Mouse (Mus musculus): Measurements from ENCODE around the gene Hpn.

The Hpn gene

GRCm38 (mm10) chr7:31110861-31111385 is 4.2 kb downstream of the Hpn start:
- no peak for DNase-seq (ENCODE audit: low spot score)

- no peak for DNase-seq (ENCODE audit: low spot score)
Observed at GRCm38 (mm10) chr7:31109796-31110195, 5.3 kb downstream of the Hpn start.

- no peak for DNase-seq (ENCODE audit: low spot score)
Observed at GRCm38 (mm10) chr7:31109091-31109490, 6.0 kb downstream of the Hpn start.

- DNase-seq (ENCODE audit: low spot score), result no peak
Observed at GRCm38 (mm10) chr7:31107781-31108180, 7.3 kb downstream of the Hpn start.

GRCm38 (mm10) chr7:31106166-31106565 is 8.9 kb downstream of the Hpn start:
- no peak for DNase-seq (ENCODE audit: low spot score)

- no peak for DNase-seq (ENCODE audit: low spot score)
Observed at GRCm38 (mm10) chr7:31105061-31105768, 9.9 kb downstream of the Hpn start.

GRCm38 (mm10) chr7:31100786-31101185 is 14.3 kb downstream of the Hpn start:
- DNase-seq (ENCODE audit: low spot score), result no peak

GRCm38 (mm10) chr7:31099612-31099982 is 15.5 kb downstream of the Hpn start:
- DNase-seq (ENCODE audit: low spot score), result no peak

- no peak for DNase-seq (ENCODE audit: low spot score)
Observed at GRCm38 (mm10) chr7:31098697-31099611, 16.1 kb downstream of the Hpn start.

- peak; percentile 65 for DNase-seq (ENCODE audit: low spot score)
Observed at GRCm38 (mm10) chr7:31097583-31098248, 17.4 kb downstream of the Hpn start.

GRCm38 (mm10) chr7:31096892-31097564 is 18.1 kb downstream of the Hpn start:
- DNase-seq (ENCODE audit: low spot score), result no peak

GRCm38 (mm10) chr7:31094774-31095501 is 20.2 kb downstream of the Hpn start:
- DNase-seq (ENCODE audit: low spot score), result no peak

GRCm38 (mm10) chr7:31089721-31090120 is 25.4 kb downstream of the Hpn start:
- peak; percentile 15 for DNase-seq (ENCODE audit: low spot score)

GRCm38 (mm10) chr7:31088206-31088605 is 26.9 kb downstream of the Hpn start:
- no peak for DNase-seq (ENCODE audit: low spot score)

- DNase-seq (ENCODE audit: low spot score), result no peak
Observed at GRCm38 (mm10) chr7:31087262-31087661, 27.8 kb downstream of the Hpn start.

- DNase-seq (ENCODE audit: low spot score), result no peak
Observed at GRCm38 (mm10) chr7:31086175-31086755, 28.8 kb downstream of the Hpn start.

- no peak for DNase-seq (ENCODE audit: low spot score)
Observed at GRCm38 (mm10) chr7:31085171-31085570, 29.9 kb downstream of the Hpn start.

GRCm38 (mm10) chr7:31084140-31084539 is 30.9 kb downstream of the Hpn start:
- DNase-seq (ENCODE audit: low spot score), result no peak

GRCm38 (mm10) chr7:31082831-31083588 is 32.1 kb downstream of the Hpn start:
- no peak for DNase-seq (ENCODE audit: low spot score)

- no peak for DNase-seq (ENCODE audit: low spot score)
Observed at GRCm38 (mm10) chr7:31082106-31082505, 33.0 kb downstream of the Hpn start.
